Mouse (Mus musculus) CH12F3 (cell line): ENCODE measurements around the gene Gm12794.
"Not testable (repeated sequence)": the region's sequence is repeated elsewhere in the genome, so short reads cannot be mapped to it uniquely, and the experiment has no call there.

Experiments
- in situ Hi-C: fragments of 300-500 bp; cut with MboI; formaldehyde crosslinking; loops from 2 replicates; pipeline ENCODE4 v1.14.3; 2020; ENCODE audit warnings: low sequenced_read_pairs

Gene Gm12794

DNA sequence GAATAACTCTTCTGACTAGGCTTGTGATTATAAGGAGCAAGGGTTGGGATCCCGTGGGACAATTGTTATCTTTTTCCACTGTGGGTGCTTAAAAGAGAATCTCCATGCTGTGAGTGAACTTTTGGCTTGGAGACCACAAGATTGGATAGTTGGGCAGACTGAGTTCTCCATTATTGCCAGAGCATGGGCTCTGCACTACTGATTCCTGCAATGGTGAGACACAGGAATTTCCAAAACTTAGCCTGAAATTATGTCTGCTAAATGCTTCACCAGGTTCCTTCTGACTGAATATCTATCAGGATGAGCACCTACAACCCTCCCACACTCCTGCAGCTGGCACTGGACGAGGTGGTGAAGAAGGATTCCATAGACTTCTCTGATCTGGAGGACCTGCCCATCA lies at the start of gene Gm12794:
TSS of gene Gm12794 (plus strand) at position 301 of the 400 bp plus-strand sequence.
- in situ Hi-C loops, result not testable (repeated sequence)

GRCm38 (mm10) chr4:101893656-101894420 lies 46.4 kb upstream of the Gm12794 start, which contains the start of gene C130073F10Rik:
TSS of gene C130073F10Rik (minus strand) at chr4:101893789.
- in situ Hi-C loops, result no loop called here

DNA sequence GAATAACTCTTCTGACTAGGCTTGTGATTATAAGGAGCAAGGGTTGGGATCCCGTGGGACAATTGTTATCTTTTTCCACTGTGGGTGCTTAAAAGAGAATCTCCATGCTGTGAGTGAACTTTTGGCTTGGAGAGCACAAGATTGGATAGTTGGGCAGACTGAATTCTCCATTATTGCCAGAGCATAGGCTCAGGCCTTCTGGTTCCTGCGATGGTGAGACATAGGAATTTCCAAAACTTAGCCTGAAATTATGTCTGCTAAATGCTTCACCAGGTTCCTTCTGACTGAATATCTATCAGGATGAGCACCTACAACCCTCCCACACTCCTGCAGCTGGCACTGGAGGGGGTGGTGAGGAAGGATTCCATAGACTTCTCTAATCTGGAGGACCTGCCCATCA lies 31.4 kb upstream of the Gm12794 start, which contains the start of gene Gm12800:
TSS of gene Gm12800 (plus strand) at position 301 of the 400 bp plus-strand sequence.
- in situ Hi-C loops, result not testable (repeated sequence)

DNA sequence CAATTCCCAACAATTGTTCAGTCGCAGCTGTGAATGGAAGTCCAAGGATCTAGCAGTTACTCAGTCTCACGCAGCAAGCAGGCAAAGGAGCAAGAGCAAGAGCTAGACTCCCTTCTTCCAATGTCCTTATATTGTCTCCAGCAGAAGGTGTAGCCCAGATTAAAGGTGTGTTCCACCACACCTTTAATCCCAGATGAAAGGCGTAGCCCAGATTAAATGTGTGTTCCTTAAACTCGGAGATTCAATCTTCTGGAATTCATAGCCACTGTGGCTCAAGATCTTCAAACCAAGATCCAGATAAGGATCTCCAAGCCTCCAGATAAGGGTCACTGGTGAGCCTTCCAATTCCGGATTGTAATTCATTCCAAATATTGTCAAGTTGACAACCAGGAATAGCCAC lies 40.7 kb downstream of the Gm12794 start, which contains the start of gene Gm12790:
TSS of gene Gm12790 (minus strand) at position 101 of the 400 bp plus-strand sequence.
- in situ Hi-C loops, result not testable (repeated sequence)

GRCm38 (mm10) chr4:101985678-101986077 lies 45.5 kb downstream of the Gm12794 start:
- in situ Hi-C loops, result no loop called here

DNA sequence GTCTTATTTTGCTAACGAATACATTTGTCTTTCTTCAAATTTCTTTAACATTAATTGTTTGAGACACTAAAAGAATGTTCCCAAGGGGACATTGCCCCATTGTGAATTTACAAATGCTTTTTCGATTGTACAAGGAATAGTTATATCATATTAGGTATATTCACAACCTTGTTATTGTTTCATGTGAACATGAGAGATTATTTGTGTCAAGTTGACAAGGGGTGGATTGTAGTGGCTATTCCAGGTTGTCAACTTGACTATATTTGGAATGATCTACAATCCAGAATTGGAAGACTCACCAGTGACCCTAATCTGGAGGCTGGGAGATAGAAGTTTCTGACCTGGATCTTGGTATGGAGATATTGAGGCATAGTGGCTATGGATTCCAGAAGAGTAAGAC lies 46.1 kb downstream of the Gm12794 start, which contains the start of gene Gm12789:
TSS of gene Gm12789 (plus strand) at position 301 of the 400 bp plus-strand sequence.
- in situ Hi-C loops, result not testable (repeated sequence)
